Mouse (Mus musculus): ENCODE measurements at regions not wholly inside any gene's neighbourhood (a gene's known extent, or its start where the extent isn't known, plus 50 kb on each side); places are given as distances from the start of the nearest gene placed in this dataset.

- no peak for TF ChIP-seq CTCF (conservative IDR thresholded peaks at IDR 0.05; ENCODE audit: insufficient read depth, insufficient read length, low read depth, low read length)
- no peak for TF ChIP-seq POLR2A (IDR thresholded peaks at IDR 0.05; ENCODE audit: low read depth, low read length)
Observed at GRCm38 (mm10) chr1:4687605-4688004, 120.1 kb upstream of the Gm37988 start.

Measured in kidney, adult 2 months (tissue).